Mouse (Mus musculus) E14TG2a.4 (cell line): ENCODE data around the gene Gabarap.
A peak's percentile ranks its signal among the peaks of the same experiment; 100 is the strongest.
"Not testable (repeated sequence)": the region's sequence is repeated elsewhere in the genome, so short reads cannot be mapped to it uniquely, and the experiment has no call there.

ENCODE experiments used
- H3K27me3 ChIP-seq: 2 replicates; pipeline ENCODE4 v1.6.1; 2014; ENCODE audit warnings: low read length, control low read depth; ENCODE audit not compliant: insufficient read depth
- H3K36me3 ChIP-seq: 2 replicates; pipeline ENCODE4 v1.6.1; 2014; ENCODE audit warnings: low read length, control low read depth; ENCODE audit not compliant: insufficient read depth
- H3K4me1 ChIP-seq: replicated peaks from 2 replicates; pipeline ENCODE4 v1.6.1; 2014; ENCODE audit warnings: low read depth, low read length, control low read depth
- H3K4me3 ChIP-seq: replicated peaks from 2 replicates; pipeline ENCODE4 v1.5.1; 2014; ENCODE audit warnings: mild to moderate bottlenecking, low read length
- H3K9me3 ChIP-seq: 2 replicates; pipeline ENCODE4 v1.6.1; 2014; ENCODE audit warnings: low read length, control low read depth
- CTCF ChIP-seq: conservative IDR thresholded peaks from 2 replicates; pipeline ENCODE4 v1.5.1; 2014; ENCODE audit warnings: low read length
- NANOG ChIP-seq: IDR thresholded peaks from 2 replicates; pipeline ENCODE4 v1.6.1; 2014; ENCODE audit warnings: borderline replicate concordance, low read length, mixed read lengths
- POU5F1 ChIP-seq: IDR thresholded peaks from 2 replicates; pipeline ENCODE4 v1.6.1; 2014; ENCODE audit warnings: low read length, borderline replicate concordance

Gabarap gene

DNA sequence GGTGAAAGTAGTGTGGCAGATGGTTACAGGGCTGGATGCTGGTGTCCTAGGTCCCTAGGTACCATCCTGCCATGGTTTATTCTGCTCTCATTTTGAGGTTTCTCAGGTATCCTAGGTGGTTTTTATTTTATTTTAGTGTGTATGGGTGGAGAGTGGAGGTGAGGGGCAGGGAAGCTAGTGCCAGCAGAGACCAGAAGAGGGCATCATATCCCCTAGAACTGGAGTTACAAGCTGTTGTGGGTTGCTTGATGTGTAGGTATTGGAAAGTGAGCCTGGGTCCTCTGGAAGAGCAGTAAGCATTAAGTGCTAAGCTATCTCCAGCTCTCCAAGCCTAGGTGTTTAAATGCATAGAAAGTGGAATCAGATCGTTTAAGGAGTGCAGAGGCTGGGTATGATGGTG, 38.7 kb upstream of the Gabarap start:
- Histone ChIP-seq H3K36me3 (no peaks in the 10 kb centered on the region), H3K9me3 (no peaks in the 10 kb centered on the region), H3K4me1 (peaks cover 14% of the 10 kb centered on the region), H3K27me3 (peaks cover 21% of the 10 kb centered on the region), H3K4me3 (no peak overlapping the region)
- TF ChIP-seq POU5F1 (no peak), NANOG (no peak), CTCF (peak; percentile 10; the same call in 1 of the 2 replicates)

DNA sequence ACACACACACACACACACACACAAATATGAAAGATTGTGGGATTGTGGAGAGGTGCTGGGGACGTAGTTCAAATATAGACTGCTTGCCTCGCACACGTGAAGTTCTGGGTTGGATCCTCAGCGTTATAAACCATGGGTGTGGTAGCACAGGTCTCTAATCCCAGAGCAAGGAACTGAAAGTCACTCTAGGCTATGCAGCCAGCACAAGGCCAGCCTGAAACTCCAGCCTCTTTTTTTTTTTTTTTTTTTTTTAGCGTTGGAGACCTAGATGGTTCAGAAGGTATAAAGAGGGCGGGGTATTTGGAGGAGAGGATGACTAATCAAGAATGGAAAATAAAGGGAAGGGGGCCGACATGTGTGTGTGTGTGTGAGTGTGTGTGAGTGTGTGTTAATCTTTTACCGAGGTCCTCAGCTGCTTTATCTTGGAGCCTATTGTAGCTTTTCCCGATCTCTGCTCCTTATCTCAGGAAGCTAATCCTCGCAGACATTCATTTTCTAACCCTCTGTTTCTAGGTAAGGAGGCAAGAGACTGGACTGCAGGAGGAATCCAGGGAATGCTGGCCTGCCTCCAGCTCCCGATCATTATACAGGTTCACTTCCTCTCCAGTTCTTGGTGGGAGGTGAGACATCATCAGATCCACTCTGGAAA, 37.6 kb upstream of the Gabarap start:
- Histone ChIP-seq H3K9me3 (no peaks in the 10 kb centered on the region), H3K4me3 (no peak overlapping the region), H3K4me1 (peaks cover 5% of the 10 kb centered on the region), H3K27me3 (peaks cover 13% of the 10 kb centered on the region; the same call in 1 of the 2 replicates), H3K36me3 (no peaks in the 10 kb centered on the region)
- TF ChIP-seq CTCF (no peak), POU5F1 (no peak), NANOG (no peak)

DNA sequence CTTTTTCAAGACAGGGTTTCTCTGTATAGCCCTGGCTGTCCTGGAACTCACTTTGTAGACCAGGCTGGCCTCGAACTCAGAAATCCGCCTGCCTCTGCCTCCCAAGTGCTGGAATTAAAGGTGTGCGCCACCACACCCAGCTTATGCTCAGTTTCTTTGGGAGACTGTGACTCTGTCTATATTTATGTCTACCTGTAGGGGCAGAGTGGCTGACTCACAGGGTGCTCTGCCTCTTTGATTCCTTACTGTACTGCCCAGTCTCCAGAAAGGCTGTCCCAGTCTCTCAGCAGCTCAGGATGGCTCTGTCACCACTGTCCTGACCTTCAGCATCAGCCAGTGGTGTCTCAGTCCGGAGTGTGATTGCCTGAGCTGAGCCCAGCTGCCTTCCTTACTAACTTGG, 35.3 kb upstream of the Gabarap start:
- H3K27me3 ChIP-seq, H3K9me3 ChIP-seq, H3K4me3 ChIP-seq, H3K4me1 ChIP-seq, H3K36me3 ChIP-seq: not testable (repeated sequence)

DNA sequence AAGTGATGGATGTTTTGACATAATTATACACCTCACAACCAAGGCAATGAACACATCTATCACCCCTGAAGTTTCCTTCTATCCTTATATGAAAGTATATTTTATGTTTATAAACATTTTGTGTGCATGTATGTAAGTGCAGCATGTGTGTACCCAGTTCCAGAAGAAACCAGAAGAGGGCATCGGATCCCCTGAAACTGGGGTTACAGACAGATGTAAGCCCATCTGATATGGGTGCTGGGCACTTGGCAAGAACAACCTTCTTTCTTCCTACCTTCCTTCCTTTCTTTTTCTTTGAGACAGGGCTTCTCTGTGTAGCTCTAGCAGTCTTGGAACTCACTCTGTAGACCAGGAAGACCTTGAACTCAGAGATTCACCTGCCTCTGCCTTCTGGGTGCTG, 34.7 kb upstream of the Gabarap start:
- Histone ChIP-seq H3K36me3 (no peaks in the 10 kb centered on the region), H3K4me3 (no peak overlapping the region), H3K27me3 (0 out of 2 replicates have a peak, but pooled peaks cover 6% of the 10 kb centered on the region), H3K9me3 (no peaks in the 10 kb centered on the region), H3K4me1 (no peaks in the 10 kb centered on the region; the same call in 1 of the 2 replicates)
- TF ChIP-seq CTCF: no peak; the same call in 1 of the 2 replicates
- no peak for TF ChIP-seq POU5F1
- no peak for TF ChIP-seq NANOG

DNA sequence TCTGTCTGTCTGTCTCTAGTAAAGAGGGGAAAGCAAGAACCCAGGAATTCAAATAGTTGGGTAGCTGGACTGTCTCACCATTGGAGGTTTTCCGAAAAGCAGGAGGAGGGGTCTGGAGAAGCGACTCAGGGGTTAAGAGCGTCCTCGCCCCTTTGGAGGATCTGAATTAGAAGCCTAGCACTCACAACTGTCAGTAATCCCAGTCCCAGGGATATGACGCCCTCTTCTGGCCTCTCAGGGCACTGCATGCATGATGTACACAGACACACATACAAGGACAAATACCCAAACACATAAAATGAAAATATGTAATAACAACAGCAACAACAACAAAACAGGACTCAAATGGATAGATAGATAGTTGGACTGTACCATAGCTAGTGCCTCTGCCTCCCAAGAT, 30.3 kb upstream of the Gabarap start:
- TF ChIP-seq NANOG: no peak
- no peak for TF ChIP-seq POU5F1
- TF ChIP-seq CTCF: peak; percentile 92
- no peak overlapping the region for H3K4me3 ChIP-seq
- no peaks in the 10 kb centered on the region for H3K36me3 ChIP-seq
- H3K9me3 ChIP-seq: no peaks in the 10 kb centered on the region
- peaks cover 31% of the 10 kb centered on the region for H3K27me3 ChIP-seq
- H3K4me1 ChIP-seq: peaks cover 18% of the 10 kb centered on the region

DNA sequence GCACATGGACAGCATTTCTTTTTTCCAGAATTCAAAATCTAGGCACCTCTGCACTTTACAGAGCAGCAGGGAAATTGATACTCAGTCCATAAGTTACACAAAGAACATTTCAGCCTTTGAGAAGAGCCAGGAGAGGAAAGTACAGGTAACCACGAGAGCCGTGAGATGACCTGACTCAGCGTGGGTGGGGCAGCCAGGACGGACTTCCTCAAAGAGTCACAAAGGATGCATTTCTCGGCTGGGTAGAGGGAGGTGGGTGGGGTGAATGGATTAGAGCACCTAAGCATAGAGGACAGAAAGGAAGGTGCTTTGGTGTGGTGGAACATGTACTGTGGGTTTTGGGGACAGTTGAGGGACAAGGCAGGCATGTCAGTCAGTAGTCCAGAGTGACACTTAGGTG, 29.1 kb upstream of the Gabarap start:
- Histone ChIP-seq H3K36me3 (no peaks in the 10 kb centered on the region), H3K9me3 (no peaks in the 10 kb centered on the region), H3K4me1 (peaks cover 28% of the 10 kb centered on the region), H3K4me3 (no peak overlapping the region), H3K27me3 (peaks cover 43% of the 10 kb centered on the region)
- no peak for TF ChIP-seq CTCF
- no peak for TF ChIP-seq NANOG
- TF ChIP-seq POU5F1: no peak

DNA sequence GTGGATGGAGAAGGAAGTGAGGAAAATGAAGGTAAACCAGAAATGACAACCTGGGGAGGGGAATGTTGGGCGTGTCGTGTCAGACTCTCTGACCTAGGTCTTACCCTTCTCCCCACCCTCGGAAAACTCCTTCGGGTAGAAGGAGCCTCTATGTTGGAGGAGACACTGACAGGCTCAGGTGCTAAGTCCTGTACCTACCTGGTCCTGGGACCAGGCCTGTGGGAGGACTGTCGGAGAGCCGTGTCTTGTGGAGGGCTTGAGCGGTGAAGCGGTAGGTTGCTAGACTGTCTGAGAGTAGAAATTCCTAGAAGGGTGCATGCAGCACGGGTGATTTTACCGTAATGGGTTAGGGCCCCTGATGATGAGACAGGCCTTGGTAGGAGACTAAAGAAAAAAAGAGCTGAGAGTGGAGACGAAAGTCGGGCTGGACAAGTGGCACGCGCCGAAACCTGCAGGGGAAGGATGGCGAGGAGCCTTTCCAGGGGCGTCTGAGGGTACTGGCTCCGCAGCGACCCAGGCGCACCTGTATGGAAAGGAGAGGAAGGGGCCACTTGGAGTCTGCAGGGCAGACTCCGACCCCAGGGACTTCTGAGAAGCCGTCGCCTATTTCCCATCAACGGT, 26.2 kb upstream of the Gabarap start, which contains the start of gene Cldn7:
Cldn7 (plus strand) TSS at position 130 of the 621 bp plus-strand sequence.
- H3K4me3 ChIP-seq: peak within 1 kb of the TSS; percentile 79
- H3K36me3 ChIP-seq: peaks cover 22% of the 10 kb centered on the region
- peaks cover 44% of the 10 kb centered on the region for H3K27me3 ChIP-seq
- H3K4me1 ChIP-seq: peaks cover 39% of the 10 kb centered on the region
- no peak for TF ChIP-seq NANOG
- TF ChIP-seq POU5F1: no peak
- TF ChIP-seq CTCF: no peak
- H3K9me3 ChIP-seq: no peaks in the 10 kb centered on the region

DNA sequence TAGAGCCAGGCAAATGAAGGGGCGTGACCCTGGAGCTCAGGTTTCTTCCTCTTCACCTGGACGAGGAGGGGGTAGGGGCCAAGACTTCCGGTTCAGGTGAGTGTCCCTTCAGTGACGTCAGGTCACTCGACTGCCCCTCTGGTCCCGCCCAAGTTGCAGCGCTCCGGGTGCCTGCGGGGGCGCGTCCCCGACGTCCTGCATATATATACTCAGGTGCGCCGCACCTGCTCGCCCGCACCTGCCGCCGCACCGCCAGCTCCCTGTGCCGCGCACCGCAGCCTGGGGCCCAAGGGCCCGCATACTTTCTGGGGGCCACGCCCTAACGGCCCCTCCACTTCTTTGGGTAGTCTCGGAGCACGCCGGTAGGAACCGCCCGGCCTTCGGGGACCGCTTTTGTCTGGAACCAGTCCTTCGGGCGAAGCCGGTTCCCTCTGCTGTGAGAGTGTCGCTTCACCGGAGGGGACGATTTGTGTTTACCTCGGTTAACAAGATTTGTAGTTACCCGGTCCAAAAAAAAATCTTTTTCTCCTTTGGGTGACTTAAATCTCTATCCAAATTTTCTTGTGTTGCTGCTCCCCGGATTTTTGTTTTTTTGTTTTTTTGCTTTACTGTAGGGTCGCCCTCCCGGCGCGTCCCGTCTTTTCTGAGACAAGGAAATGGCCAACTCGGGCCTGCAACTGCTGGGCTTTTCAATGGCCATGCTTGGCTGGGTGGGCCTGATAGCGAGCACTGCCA, 25.5 kb upstream of the Gabarap start:
- Histone ChIP-seq H3K4me3 (peak overlapping the region; percentile 79), H3K9me3 (no peaks in the 10 kb centered on the region), H3K36me3 (peaks cover 29% of the 10 kb centered on the region), H3K4me1 (peaks cover 39% of the 10 kb centered on the region), H3K27me3 (peaks cover 44% of the 10 kb centered on the region)
- TF ChIP-seq POU5F1: no peak
- no peak for TF ChIP-seq NANOG
- no peak for TF ChIP-seq CTCF
